14 mouse cellular contexts compared by ENCODE assay signal in genomic region chr7:111976401-111976800, GRCm38 (mm10).
"Had no signal": no experiment of that assay in that cellular context is flagged by ENCODE, and none has a peak within 500 bp of the region (broad histone marks: within the 10 kb centered on the region; RNA-seq: fewer than 3 reads in every experiment).

No protein-coding gene starts in this region.

- ATAC-seq: liver, postnatal 0 days; midbrain, embryonic 16.5 days had no signal

- DNase-seq: kidney, postnatal 25 days; liver, embryonic 13.5 days; liver, postnatal 0 days; lung, postnatal 14 days; right cerebral cortex, postnatal 14 days; thymus, postnatal 36 days had no signal

- H3K9me3 ChIP-seq: limb, embryonic 15.5 days; liver, embryonic 13.5 days; lung, embryonic 15.5 days; stomach, embryonic 15.5 days had no signal

- H3K27me3 ChIP-seq: limb, embryonic 15.5 days; liver, embryonic 13.5 days; lung, embryonic 15.5 days; stomach, embryonic 15.5 days had no signal

- H3K4me1 ChIP-seq: limb, embryonic 15.5 days; liver, embryonic 13.5 days; lung, embryonic 15.5 days; megakaryocyte, embryonic 14.5 days; stomach, embryonic 15.5 days had no signal

- H3K4me3 ChIP-seq: left cerebral cortex, adult 2 months; limb, embryonic 15.5 days; liver, embryonic 13.5 days; lung, embryonic 15.5 days; megakaryocyte, embryonic 14.5 days; stomach, embryonic 15.5 days had no signal

- H3K36me3 ChIP-seq: limb, embryonic 15.5 days; liver, embryonic 13.5 days; lung, embryonic 15.5 days; stomach, embryonic 15.5 days had no signal

- H3K9ac ChIP-seq: limb, embryonic 15.5 days; liver, embryonic 13.5 days; liver, postnatal 0 days; lung, embryonic 15.5 days; stomach, embryonic 15.5 days had no signal

- H3K27ac ChIP-seq: left cerebral cortex, adult 2 months; limb, embryonic 15.5 days; liver, embryonic 13.5 days; lung, embryonic 15.5 days; macrophage; stomach, embryonic 15.5 days had no signal

- H3K4me2 ChIP-seq: limb, embryonic 15.5 days; liver, embryonic 13.5 days; lung, embryonic 15.5 days; midbrain, embryonic 11.5 days; stomach, embryonic 15.5 days had no signal
